Mouse (Mus musculus): ENCODE results near the gene Strn.
A peak's percentile ranks its signal among the peaks of the same experiment; 100 is the strongest.

Strn gene

DNA sequence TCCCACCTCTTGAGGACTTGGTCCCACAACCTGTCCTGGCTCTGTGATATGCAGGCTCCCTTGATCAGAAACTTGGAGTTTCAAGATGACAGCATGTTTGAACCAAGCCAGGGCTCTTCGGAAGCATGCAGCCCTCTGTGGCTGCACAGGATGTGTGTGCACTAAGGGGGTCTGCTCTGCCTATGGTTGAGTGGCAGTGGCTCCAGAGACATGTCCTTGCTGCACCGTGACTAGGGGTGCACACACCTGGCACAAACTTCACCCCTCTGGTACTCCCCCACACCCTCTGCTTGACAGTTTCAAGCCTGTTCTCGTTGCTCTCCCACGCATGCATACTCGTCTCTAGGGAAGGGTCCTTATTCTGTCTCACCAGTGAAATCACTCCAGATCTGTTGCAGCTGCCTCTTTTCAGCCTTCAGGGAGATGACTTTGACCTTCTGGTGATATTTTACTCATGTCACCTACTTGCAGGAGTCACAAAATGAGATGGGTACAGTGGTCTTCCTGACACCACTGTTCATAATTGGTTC lies 118.8 kb downstream of the Strn start:
- DNase-seq (ENCODE audit: low spot score in 2 of 2), result no peak

DNA sequence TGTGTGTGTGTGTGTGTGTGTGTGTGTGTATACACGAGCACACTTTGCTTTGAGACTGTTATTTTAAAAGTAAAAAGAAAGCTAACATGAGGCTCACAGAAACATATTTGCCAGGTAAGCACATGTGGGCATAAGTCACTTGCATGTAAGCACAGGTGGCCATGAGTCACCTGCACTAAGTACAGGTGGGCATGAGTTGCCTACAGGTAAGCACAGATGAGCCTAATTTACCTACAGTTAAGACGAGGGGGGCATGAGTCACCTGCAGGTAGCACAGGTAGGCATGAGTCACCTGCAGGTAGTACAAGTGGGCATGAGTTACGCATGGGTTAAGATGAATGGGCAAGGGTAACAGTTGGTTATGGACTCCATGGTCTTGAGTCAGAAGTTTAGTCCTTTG lies 121.9 kb downstream of the Strn start:
- DNase-seq (ENCODE audit: low spot score in 2 of 2), result no peak

DNA sequence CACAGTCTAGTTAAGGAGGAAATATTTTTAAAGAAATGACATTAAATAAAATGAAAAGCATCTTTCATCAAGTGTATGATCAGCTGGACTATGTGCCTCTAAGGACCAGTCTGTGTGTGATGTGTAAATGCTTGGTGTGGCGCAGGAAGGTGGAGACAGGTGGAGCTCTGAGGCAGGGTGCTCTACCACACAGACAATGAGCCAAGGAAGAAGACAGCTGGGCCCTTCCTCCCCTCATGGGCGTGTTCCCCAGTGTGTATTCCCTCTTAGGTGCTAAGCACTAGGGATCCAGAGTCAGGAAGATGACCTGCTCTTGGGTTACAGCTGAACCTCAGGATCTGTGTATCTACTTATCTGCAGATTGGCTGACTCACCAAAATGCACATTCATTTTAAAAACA lies 122.5 kb downstream of the Strn start:
- no peak for DNase-seq (ENCODE audit: low spot score in 2 of 2)

DNA sequence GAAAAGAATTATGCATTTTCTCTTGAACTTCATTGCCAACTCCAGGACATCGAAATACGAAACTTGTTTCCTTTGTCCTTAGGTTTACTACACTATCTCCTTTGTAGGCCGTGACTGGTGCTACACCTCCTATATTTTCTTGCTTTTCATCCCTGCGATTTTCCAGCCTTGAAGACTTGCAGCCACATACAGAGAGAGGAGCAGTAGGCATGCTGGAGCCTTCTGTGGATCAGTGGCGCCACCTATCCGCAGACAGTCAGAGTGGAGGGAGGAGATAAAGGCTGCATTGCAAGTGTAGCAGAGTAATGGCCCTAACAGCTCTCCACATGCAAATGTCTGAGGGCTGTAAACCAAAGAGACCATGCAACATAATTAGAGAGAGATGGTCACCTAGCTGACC lies 125.9 kb downstream of the Strn start:
- peak in 1 of 2 experiments; percentile 37 for DNase-seq (ENCODE audit: low spot score in 2 of 2)

DNA sequence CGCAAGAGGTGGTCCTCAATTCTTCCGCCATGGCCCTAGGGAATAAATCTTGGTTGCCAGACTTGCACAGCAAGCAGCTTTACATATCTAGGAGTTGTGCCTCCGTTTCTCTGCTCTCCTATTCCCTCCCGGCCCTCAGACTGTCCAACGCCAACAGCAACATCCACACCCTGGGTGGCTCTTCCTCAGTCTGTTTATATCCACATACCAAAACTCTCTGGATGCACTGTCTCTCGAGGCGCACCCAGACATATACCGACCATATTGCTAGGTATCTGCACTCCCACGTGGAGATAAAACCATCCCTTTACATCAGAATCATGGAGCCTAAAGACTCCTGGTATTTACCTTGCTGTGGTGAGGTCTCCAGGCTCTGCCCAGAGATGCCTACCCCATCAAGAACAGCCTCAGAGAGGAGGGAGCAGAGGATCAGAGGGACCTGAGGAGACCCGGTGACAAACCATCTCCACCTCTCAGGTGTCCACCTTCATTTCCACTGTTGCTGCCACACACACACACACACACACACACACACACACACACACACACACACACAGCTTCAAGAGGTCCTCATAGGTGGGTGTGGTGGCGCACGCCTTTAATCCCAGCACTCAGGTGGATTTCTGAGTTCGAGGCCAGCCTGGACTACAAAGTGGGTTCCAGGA lies 127.7 kb downstream of the Strn start:
- no peak for DNase-seq (ENCODE audit: low spot score in 2 of 2)

DNA sequence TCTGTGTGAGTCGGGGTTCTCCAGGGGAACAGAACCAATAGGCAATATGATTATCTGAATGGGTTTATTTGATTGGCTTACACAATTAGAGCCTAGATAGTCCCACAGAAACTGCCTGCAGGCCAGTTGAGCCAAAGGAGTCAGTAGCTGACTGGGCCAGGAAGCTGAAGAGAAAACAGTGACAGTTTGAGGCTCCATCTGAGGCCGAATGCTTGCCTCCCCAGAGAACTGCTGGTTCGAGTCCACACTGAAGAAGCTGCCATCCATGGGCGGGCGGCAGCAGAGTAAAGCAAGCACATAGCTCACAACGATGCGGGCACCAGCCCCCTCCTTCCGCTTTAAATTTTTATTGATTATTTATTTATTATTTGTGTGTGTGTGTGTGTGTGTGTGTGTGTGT lies 128.3 kb downstream of the Strn start:
- DNase-seq (ENCODE audit: low spot score in 2 of 2), result no peak

DNA sequence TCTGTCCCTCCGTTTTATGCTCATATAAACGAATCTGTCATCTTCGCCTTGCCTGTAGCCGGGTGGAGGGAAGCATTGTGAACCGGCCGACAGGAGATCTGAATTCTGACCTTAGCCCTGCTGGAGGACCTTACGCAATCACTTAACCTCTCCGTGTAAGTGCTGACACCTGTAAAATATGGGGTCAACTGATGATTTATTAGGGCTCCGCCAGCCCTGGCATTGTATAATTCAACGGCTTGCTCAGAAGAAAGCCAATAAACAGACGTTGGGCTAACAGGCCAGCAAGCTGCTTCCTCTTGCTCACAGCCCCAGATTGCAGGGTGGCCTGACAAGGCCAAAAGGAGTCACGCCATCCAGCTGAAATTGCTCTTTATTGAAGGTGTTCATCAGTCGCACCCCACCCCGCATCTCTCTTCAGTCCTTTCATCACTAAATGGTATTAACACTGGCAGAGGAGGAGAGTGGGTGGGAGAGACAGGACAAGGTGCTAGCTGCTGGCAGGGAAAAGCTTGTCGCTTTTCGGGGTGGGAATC lies 128.8 kb downstream of the Strn start:
- no peak for DNase-seq (ENCODE audit: low spot score in 2 of 2)

DNA sequence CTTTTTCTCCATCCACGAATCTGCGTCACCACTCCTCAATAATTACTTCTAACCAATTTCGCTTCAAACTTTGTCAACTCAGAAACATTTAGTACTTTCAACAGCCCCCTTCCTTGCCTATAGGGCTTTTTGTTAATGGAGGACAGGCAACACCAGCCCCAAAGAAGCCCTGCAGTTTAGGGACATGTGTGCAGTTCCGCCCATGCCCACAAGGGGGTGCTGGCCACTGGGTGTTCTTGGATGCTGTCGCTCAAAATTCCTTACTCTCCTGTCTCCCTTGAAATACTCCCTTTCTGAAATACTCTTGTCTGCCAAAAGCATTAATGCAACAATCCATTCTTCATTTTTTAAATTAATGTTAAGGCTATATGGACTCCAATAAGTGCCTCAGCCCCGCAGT lies 132.6 kb downstream of the Strn start:
- peak; percentile 40 to 81 for DNase-seq (ENCODE audit: low spot score in 2 of 2)

DNA sequence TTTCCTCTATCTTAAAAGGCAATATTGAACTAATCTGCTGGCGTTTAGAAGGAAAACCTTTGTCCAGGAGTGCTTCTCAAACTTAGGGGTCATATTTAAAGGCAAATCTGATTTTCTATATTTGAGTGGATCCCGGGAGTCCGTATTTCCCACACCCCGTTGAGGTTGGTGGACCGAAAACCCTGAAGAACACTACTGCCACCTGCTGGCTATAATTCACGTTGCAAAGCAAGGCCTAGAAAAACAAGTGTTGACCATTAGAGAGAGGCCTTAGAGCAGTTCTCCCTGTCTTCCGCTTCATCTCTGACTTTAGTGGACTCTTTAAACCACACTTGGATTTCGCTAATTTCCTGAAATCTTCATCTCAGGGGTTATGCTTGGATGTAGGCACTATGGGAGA lies 133.1 kb downstream of the Strn start:
- peak; percentile 56 to 71 for DNase-seq (ENCODE audit: low spot score in 2 of 2)

DNA sequence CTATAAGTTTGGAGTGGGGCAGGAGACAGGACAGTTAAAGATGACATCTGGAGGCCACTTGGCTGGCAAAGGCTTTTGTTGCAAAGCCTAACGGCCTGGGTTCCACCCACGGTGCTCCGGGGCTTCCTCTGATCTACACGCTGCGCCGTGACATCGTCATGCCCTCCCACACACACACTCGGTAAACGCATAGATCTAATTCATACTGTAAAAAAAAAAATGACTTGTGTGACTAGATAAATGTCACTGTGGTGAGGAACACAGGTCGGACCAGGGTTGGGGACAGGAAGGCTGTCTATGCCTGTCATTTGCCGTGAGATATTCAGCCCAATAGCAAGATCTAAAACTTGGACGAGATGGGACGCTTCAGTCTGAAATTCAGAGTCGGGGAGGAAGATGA lies 134.7 kb downstream of the Strn start:
- no peak for DNase-seq (ENCODE audit: low spot score in 2 of 2)

DNA sequence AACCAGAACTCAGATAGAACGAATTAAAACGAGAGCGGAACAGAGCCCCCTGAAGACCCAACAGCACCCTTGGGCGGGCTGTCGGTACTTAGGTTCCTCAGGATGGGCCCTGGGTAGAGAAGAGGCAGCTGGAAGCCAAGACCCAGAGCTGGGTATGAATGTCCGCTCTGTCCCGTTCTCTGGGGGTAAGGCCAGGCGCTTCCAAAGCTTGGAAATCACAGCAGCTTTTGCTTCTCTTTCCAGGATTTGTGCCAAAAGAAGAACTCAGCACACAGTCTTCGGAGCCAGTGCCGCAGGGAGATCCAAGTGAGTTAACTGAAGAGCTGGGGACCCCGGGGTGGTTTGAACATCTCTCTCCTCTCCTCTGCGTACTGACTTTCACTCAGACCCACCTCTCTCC lies 135.4 kb downstream of the Strn start:
- DNase-seq (ENCODE audit: low spot score in 2 of 2), result no peak

DNA sequence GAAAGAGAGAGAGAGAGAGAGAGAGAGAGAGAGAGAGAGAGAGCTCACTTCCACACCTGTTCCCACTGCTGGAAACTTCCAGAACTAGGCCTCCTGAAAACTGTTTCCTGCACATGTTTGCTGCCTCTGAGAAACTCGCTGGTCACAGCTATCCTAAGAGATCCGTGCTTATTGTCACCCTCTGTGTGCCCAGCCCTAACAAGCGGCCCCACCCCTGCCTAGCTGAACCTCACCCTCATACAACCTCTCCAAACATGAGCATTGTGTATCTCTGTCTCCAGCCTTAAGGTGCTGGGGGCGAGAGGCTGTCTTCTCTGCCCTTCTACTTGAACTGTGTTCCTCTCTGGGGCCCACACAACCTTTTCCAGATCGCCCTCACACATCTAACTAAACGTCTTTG lies 136.0 kb downstream of the Strn start:
- DNase-seq (ENCODE audit: low spot score in 2 of 2), result no peak

All from spleen, postnatal 10 days (tissue).